Mouse (Mus musculus) kidney, adult 2 months (tissue): ENCODE data around the gene Rasa2.

Experiments used
- CTCF ChIP-seq: fragments of 200-500 bp; conservative IDR thresholded peaks from 2 replicates; pipeline ENCODE4 v1.5.1; 2011; ENCODE audit warnings: low read depth, mild to moderate bottlenecking, control low read depth, low read length, moderate library complexity, mixed read lengths; ENCODE audit not compliant: insufficient read depth, insufficient read length
- POLR2A ChIP-seq: fragments of 200-500 bp; IDR thresholded peaks from one replicate; pipeline ENCODE4 v1.6.1; 2011; ENCODE audit warnings: low read depth, low read length, control low read depth

- TF ChIP-seq POLR2A (no peak), CTCF (no peak)
Measured at GRCm38 (mm10) chr9:96627042-96627441, 4.4 kb downstream of the Rasa2 start.
